Mouse (Mus musculus): ENCODE data around the gene Grm1.

- TF ChIP-seq POLR2A (IDR thresholded peaks at IDR 0.05; ENCODE audit: extremely low read depth, insufficient read depth, low read length), result no peak
- no peak for TF ChIP-seq CTCF (IDR thresholded peaks at IDR 0.05; ENCODE audit: low read depth, low read length)
Observed at GRCm38 (mm10) chr10:10710359-10710758, 371.8 kb downstream of the Grm1 start.
